Mouse (Mus musculus) embryo, embryonic 10 days (tissue): ENCODE measurements around the gene Dgki.
A peak's percentile ranks its signal among the peaks of the same experiment; 100 is the strongest.

ENCODE experiments used
- DNase-seq: peaks from one replicate; pipeline ENCODE4 v3.0.0-alpha.2; 2015; ENCODE audit warnings: low spot score

Dgki gene

GRCm38 (mm10) chr6:36857627-36858257 lies 442.2 kb downstream of the Dgki start:
- peak; percentile 79 for DNase-seq

DNA sequence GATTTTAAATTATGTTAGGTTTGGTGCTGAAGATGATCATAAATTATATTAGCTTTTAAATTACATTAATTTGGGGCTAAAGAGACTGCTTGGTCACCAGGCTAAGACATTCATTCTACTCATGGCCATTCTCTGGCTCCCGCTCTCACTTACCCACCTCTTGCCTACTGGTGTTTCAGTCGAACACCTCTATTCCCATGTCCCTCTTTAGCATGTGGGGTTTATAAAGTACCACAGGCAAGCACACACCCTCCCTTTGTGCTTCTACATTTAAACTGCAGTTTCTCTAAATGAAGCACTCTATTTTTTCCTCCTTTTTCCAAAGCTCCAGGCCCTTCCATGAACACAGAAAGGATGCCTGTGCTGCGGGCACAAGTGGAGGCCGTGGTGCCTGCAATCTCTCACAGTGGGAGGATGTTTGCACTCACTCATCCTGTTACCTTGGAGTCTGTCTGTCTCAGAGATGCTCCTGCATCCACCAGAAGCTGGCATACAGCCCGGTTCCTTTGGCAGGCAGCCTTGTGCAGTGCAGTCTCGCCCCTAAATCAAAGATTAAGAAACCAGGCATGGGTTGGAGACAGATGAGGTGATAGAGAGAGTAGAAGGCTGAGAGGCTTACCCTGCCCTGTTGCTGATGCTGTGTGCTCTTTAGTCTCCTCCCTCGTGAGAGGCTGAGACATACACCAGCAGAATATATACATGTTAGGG lies 449.4 kb downstream of the Dgki start:
- DNase-seq: no peak

DNA sequence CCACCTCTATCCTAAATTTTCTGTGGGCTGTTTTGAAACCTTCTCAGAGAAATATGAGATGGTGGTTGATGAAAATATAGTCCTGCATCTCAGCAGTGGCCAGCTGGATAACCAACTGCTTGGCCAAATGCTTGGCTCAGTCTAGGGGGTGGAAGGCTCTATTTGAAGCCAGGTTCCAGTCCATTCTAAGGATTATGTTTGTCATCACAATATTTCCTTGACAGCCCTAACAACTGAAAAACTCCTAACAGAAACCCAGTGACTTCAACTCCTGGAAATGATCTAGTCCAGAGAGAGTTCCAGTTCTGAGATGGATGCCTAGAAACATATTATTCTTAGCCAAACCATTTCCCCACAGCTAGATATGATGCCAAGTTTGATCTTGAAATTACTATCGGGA lies 454.7 kb downstream of the Dgki start:
- DNase-seq: no peak

DNA sequence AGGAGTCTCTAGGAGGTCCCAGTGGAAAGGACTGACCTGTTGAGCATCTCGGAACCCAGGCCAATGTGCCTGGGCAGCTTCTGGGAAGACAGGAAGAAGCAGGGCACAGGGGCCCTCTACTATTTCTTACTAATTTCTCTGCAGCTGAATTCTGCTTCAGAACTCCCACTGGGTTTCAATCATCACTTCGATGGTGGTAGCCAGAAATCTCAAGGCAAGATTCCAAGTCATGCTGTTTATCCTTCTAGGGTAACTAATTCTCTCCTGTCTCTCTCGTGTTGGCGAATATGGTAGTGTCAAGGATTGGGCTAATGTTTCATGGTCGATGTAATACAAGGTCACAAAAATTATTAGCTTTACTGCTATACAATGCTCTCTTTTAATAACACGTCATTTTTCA lies 455.7 kb downstream of the Dgki start:
- DNase-seq: no peak

DNA sequence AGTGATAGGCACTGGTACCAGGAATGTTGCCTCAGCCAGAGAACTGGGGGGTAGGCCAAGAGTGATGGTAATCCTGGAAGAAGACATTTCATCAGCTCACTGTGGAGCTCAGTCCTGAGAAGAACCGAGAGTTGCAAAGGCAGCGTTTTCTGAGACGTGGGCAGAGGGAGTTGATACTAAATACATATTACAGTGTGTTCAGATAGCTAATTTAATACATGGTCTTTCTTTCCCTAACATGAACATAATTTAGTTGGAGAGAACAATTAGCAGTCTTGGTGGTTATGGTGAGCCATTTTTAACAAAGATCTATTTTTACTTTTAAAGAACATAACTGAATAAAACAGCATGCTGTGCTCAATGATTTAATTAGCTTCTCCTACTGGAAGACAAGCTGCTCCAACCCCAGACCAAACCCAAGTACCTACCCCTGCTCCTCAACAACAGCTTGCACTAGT lies 456.9 kb downstream of the Dgki start:
- no peak for DNase-seq

- no peak for DNase-seq
Measured at GRCm38 (mm10) chr6:36842101-36842922, 457.7 kb downstream of the Dgki start.

GRCm38 (mm10) chr6:36841701-36842100 lies 458.3 kb downstream of the Dgki start:
- DNase-seq: peak; percentile 75

GRCm38 (mm10) chr6:36841174-36841573 lies 458.8 kb downstream of the Dgki start:
- DNase-seq: no peak

- DNase-seq: no peak
Measured at GRCm38 (mm10) chr6:36838747-36839146, 461.2 kb downstream of the Dgki start.

DNA sequence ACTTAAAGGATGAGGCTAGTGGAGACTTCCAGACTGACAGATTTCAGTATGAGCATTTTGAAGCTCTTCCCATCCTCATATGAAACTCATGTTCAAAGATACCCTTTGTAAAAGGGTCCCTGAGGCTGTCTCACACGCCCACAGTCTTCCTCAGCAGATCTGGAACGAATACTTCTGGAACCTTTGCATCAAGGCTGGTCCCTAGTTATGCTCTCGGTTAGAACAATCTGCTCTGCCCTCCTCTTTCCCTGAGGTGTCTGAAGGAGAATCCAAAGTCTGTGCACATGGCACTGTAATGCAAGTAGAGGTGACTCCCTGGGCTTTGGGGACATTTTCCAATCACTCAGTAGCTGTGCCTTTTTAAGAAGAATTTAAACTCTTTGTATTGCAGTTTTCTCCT lies 464.6 kb downstream of the Dgki start:
- no peak for DNase-seq

DNA sequence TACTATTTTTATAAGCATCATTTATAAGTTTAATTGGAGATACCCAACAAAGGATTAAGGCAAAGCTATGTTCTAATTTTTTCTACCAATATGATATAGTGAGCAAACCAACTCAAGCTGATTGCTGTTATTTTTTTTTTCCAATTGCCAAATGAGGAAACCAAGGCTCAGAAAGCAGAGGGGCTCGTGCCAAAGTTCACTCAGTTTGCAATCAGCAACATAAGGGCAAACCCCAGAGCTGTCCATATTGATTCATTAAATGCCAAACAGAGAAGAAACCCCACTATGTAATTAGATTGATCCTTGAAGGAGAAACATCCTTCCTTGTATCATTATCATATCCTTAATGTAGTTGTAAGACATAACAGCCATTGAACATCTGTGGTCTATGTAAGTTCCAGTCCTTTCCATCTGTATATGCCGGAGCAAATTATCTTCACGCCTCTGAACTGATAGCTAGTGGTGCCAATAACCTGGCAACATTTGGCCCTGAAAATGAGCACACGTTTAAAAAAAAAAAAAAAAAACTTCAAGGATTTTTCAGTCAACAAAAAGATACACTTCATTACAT lies 465.2 kb downstream of the Dgki start:
- DNase-seq: no peak

DNA sequence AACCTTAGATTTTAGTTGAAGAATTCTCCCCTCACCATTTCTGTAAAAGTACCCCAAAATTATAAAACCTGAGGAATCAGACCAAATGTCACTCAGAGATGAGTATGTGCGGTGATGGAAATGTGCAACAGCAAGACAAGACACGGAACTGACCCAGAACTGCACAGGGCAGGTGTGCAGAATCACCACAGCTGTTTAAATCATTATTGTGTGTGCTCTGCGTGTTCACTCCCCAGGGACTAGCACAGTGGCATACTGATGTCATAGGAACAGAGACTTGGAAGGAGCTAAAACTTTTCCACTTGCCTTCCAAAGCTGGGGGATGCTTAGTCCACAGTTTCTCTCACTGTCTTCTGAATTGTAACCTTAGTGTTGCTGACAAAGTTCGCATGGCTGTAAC lies 467.3 kb downstream of the Dgki start:
- DNase-seq: no peak

GRCm38 (mm10) chr6:36832207-36832606 lies 467.8 kb downstream of the Dgki start:
- DNase-seq: no peak

GRCm38 (mm10) chr6:36830371-36830925 lies 469.5 kb downstream of the Dgki start:
- no peak for DNase-seq

- no peak for DNase-seq
Measured at GRCm38 (mm10) chr6:36819784-36820050, 480.3 kb downstream of the Dgki start.

- DNase-seq: no peak
Measured at GRCm38 (mm10) chr6:36819019-36819783, 480.8 kb downstream of the Dgki start.

DNA sequence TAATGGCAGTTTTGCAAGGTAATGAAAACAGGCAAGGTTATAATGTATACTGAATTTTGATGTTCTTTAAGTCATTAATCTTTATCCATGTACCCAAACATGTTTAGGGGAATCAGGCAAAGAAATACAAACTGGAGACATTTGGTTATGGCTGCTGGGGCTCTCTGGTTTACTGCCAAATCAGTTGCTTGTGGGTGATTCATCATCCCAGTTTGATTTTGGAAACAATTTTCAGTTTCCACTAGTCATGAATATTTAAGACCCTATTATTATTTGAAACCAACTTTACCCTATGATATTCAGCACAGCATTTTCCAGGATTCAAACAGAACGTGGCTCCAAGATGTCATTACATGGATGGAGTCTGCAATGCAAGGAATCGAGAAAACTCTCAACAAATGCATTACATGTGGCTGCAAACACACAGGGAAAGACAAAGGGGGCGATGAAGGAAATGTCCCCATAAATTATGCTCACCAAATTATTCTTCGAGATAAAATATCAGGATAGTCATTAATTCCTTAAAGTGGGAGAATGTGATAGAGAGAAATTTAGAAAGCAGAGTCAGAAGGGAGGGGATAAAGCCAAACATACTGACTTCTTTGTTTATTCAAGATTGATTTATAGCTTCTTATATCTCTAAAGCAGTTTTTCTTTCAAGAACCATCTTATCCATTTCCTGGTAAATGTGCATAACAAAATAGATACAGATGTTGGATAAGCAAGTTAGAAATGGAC lies 481.5 kb downstream of the Dgki start:
- no peak for DNase-seq

DNA sequence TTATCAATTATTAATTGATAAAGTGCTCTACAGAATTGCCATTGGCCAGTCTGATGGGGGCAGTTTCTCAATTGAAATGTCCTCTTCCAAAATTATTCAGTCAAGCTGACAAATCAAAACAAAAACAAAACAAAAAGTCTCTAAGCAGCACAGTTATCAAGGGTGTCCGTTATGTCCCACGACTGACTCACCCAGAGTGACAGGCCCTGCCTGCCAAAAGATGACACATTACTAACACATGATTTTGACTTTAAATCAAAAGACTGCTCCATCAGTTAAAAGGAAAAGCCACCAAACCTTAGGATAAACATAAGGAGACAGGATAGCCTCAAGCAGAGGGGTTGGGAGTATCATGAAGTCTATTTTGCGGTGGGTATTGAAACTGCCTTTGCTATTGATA lies 483.3 kb downstream of the Dgki start:
- DNase-seq: no peak

DNA sequence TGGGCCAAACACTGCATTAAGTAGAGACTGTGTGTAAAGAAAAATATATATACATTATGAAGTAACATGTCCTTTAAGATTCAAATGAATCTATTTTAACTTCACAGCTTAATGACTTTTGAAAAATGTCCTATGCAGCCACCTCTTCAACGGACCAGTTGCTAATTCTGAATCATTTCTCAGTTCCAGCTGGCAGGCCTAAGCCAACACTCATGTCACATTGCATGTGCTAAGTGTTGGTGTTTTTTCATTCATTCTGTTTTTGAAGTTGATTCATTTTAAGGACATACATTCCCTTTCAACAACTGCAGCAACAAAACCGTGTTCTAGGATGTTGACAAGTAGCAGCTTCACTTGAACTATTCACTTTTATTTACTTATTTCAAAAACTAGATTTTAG lies 484.0 kb downstream of the Dgki start:
- no peak for DNase-seq

- no peak for DNase-seq
Measured at GRCm38 (mm10) chr6:36812666-36813515, 487.1 kb downstream of the Dgki start.
